In the genomic region with DNA sequence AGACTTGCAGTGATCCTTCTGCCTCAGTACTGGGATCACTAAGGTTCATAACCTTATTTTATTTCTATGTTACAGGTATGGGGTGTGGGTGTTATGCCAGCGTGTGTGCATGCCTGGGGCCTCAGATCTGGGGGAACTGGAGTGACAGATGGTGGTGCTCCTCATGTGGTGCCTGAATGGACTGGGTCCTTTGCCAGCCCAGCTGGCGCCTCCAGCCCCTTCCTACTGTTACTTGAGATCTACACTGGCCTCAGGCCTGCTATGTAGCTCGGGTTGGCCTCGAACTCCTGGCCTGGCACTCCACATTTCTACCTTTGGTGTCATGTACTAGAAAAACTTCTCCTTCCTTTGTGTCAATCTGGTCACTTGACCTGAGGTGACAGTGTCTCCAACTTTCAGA, we compare ENCODE assay signal across 23 mouse cellular contexts. TPM values are rescaled to one million over a fixed set of nuclear protein-coding genes. Genes with fewer than 3 reads are reported as not detected.
DNase-seq lines count a peak whose midpoint lies in the region; ATAC-seq lines count a peak whose summit lies in the region.
"Had no signal": no experiment of that assay in that cellular context is flagged by ENCODE, and none has a peak within 500 bp of the region (broad histone marks: within the 10 kb centered on the region; RNA-seq: fewer than 3 reads in every experiment).

No protein-coding gene starts in this region.

- DNase-seq in cerebellum, adult 9-11 months, result peak; percentile 66
- no peak for DNase-seq in cerebellum, adult 11-12 months
- peak; percentile 59 to 67 for DNase-seq in cerebellum, postnatal 25 days
- no peak for DNase-seq in cerebellum, postnatal 36 days
- peak; percentile 6 for DNase-seq in neural tube, embryonic 11.5 days (ENCODE audit: low spot score)
- DNase-seq: adrenal gland, adult 2 months; B cell, adult 2 months; gastrocnemius, postnatal 14 days; heart, adult 18-20 months; heart, postnatal 14 days; heart, postnatal 4 days; kidney, adult 11 months; kidney, adult 8-10 months had no signal

- no peak overlapping the region for H3K4me2 ChIP-seq in neural tube, embryonic 11.5 days (ENCODE audit: low read depth)
- H3K4me2 ChIP-seq in neural tube, embryonic 15.5 days, result no peak overlapping the region
- H3K4me2 ChIP-seq in kidney, embryonic 16.5 days (replicated peaks; ENCODE audit: low read depth, low read length), result no peak overlapping the region
- H3K4me2 ChIP-seq: forebrain, embryonic 13.5 days; heart, embryonic 13.5 days; hindbrain, embryonic 15.5 days; intestine, embryonic 15.5 days had no signal

- H3K4me3 ChIP-seq in neural tube, embryonic 11.5 days (ENCODE audit: low read depth, low read length), result no peak overlapping the region
- no peak overlapping the region for H3K4me3 ChIP-seq in neural tube, embryonic 15.5 days (replicated peaks)
- H3K4me3 ChIP-seq in kidney, embryonic 16.5 days (ENCODE audit: low read length), result no peak overlapping the region
- H3K4me3 ChIP-seq: forebrain, embryonic 10.5 days; forebrain, embryonic 13.5 days; heart, embryonic 10.5 days; heart, embryonic 13.5 days; hindbrain, embryonic 15.5 days; intestine, embryonic 15.5 days had no signal

- no peaks in the 10 kb centered on the region for H3K27me3 ChIP-seq in neural tube, embryonic 11.5 days (ENCODE audit: control insufficient read depth, insufficient read depth, low read length)
- peaks cover 20% of the 10 kb centered on the region for H3K27me3 ChIP-seq in neural tube, embryonic 15.5 days (replicated peaks)
- no peaks in the 10 kb centered on the region for H3K27me3 ChIP-seq in kidney, embryonic 16.5 days (ENCODE audit: insufficient read depth, low read length)
- H3K27me3 ChIP-seq: CH12.LX had no signal

- no peak overlapping the region for H3K9ac ChIP-seq in neural tube, embryonic 11.5 days (ENCODE audit: low read length)
- no peak overlapping the region for H3K9ac ChIP-seq in neural tube, embryonic 15.5 days (replicated peaks)
- H3K9ac ChIP-seq in kidney, embryonic 16.5 days (replicated peaks; ENCODE audit: low read length), result no peak overlapping the region
- H3K9ac ChIP-seq: forebrain, embryonic 13.5 days; heart, embryonic 13.5 days; hindbrain, embryonic 15.5 days; intestine, embryonic 15.5 days had no signal

- ATAC-seq in neural tube, embryonic 11.5 days (ENCODE audit: insufficient read depth, low FRiP score, low TSS enrichment), result no peak
- no peak for ATAC-seq in neural tube, embryonic 15.5 days (ENCODE audit: low FRiP score)
- ATAC-seq in kidney, embryonic 16.5 days (ENCODE audit: low FRiP score, low TSS enrichment), result no peak
- ATAC-seq: forebrain, embryonic 13.5 days; forebrain, embryonic 16.5 days; intestine, embryonic 15.5 days had no signal

- no peaks in the 10 kb centered on the region for H3K4me1 ChIP-seq in neural tube, embryonic 11.5 days (ENCODE audit: control insufficient read depth, insufficient read depth, low read length)
- peaks cover 5% of the 10 kb centered on the region; the same call in 1 of the 2 replicates for H3K4me1 ChIP-seq in neural tube, embryonic 15.5 days
- peaks cover 9% of the 10 kb centered on the region; the same call in 1 of the 2 replicates for H3K4me1 ChIP-seq in kidney, embryonic 16.5 days (ENCODE audit: insufficient read depth, low read length)
- H3K4me1 ChIP-seq: hindbrain, embryonic 15.5 days had no signal

- no peaks in the 10 kb centered on the region for H3K36me3 ChIP-seq in neural tube, embryonic 11.5 days (ENCODE audit: control insufficient read depth, insufficient read depth, low read length)
- H3K36me3 ChIP-seq in neural tube, embryonic 15.5 days, result no peaks in the 10 kb centered on the region
- no peaks in the 10 kb centered on the region for H3K36me3 ChIP-seq in kidney, embryonic 16.5 days (ENCODE audit: insufficient read depth, low read length)
- H3K36me3 ChIP-seq: forebrain, embryonic 10.5 days; heart, embryonic 10.5 days; heart, embryonic 13.5 days; hindbrain, embryonic 15.5 days; intestine, embryonic 15.5 days had no signal

- H3K9me3 ChIP-seq in neural tube, embryonic 11.5 days (ENCODE audit: control insufficient read depth, low read length), result no peaks in the 10 kb centered on the region
- no peaks in the 10 kb centered on the region for H3K9me3 ChIP-seq in neural tube, embryonic 15.5 days (replicated peaks)
- H3K9me3 ChIP-seq in kidney, embryonic 16.5 days (ENCODE audit: low read length), result no peaks in the 10 kb centered on the region
- H3K9me3 ChIP-seq: forebrain, embryonic 10.5 days; forebrain, embryonic 13.5 days; heart, embryonic 10.5 days; heart, embryonic 13.5 days; hindbrain, embryonic 15.5 days; intestine, embryonic 15.5 days had no signal

- WGBS in neural tube, embryonic 11.5 days, result 86% methylated on average over 4 of the region's 4 CpGs
- 79% methylated on average over 4 of the region's 4 CpGs for WGBS in neural tube, embryonic 15.5 days
- 83% methylated on average over 4 of the region's 4 CpGs for WGBS in kidney, embryonic 16.5 days

- H3K27ac ChIP-seq in neural tube, embryonic 11.5 days (ENCODE audit: low read depth, low read length), result no peak overlapping the region
- H3K27ac ChIP-seq in neural tube, embryonic 15.5 days (replicated peaks), result no peak overlapping the region
- no peak overlapping the region for H3K27ac ChIP-seq in kidney, embryonic 16.5 days (ENCODE audit: low read length)
- H3K27ac ChIP-seq: forebrain, embryonic 10.5 days; forebrain, embryonic 13.5 days; heart, embryonic 10.5 days; heart, embryonic 13.5 days; hindbrain, embryonic 15.5 days; intestine, embryonic 15.5 days had no signal

RNA-seq across cellular contexts. Expression of gene Slc5a5, which starts 8.4 kb away (rescaled TPM):
- polyA plus RNA-seq in neural tube, embryonic 11.5 days (2014; fragmentation: Nextera tagmentation; extraction: Ambion mirVana), result 0.87 and 1.1 TPM in 2 replicates
- polyA plus RNA-seq in neural tube, embryonic 15.5 days (2015; fragmentation: Nextera tagmentation; extraction: Ambion mirVana), result 3.0 and 3.3 TPM in 2 replicates
- polyA plus RNA-seq in kidney, embryonic 16.5 days (2015; fragmentation: Nextera tagmentation; extraction: Ambion mirVana), result 0.22 and 0.28 TPM in 2 replicates

RNA-seq across cellular contexts. Expression of gene Ccdc124, which starts 10.5 kb away (rescaled TPM):
- 152 and 155 TPM in 2 replicates for polyA plus RNA-seq in neural tube, embryonic 11.5 days (2014; fragmentation: Nextera tagmentation; extraction: Ambion mirVana)
- polyA plus RNA-seq in neural tube, embryonic 15.5 days (2015; fragmentation: Nextera tagmentation; extraction: Ambion mirVana), result 162 and 163 TPM in 2 replicates
- polyA plus RNA-seq in kidney, embryonic 16.5 days (2015; fragmentation: Nextera tagmentation; extraction: Ambion mirVana), result 114 and 119 TPM in 2 replicates

RNA-seq across cellular contexts. Expression of gene Rpl18a, which starts 13.0 kb away (rescaled TPM):
- 3,152 and 3,217 TPM in 2 replicates for polyA plus RNA-seq in neural tube, embryonic 11.5 days (2014; fragmentation: Nextera tagmentation; extraction: Ambion mirVana)
- polyA plus RNA-seq in neural tube, embryonic 15.5 days (2015; fragmentation: Nextera tagmentation; extraction: Ambion mirVana), result 2,109 and 2,618 TPM in 2 replicates
- polyA plus RNA-seq in kidney, embryonic 16.5 days (2015; fragmentation: Nextera tagmentation; extraction: Ambion mirVana), result 4,081 and 4,203 TPM in 2 replicates

RNA-seq across cellular contexts. Expression of gene Kcnn1, which starts 21.1 kb away (rescaled TPM):
- polyA plus RNA-seq in neural tube, embryonic 11.5 days (2014; fragmentation: Nextera tagmentation; extraction: Ambion mirVana), result 14.0 and 14.1 TPM in 2 replicates
- polyA plus RNA-seq in neural tube, embryonic 15.5 days (2015; fragmentation: Nextera tagmentation; extraction: Ambion mirVana), result 17.6 and 18.6 TPM in 2 replicates
- polyA plus RNA-seq in kidney, embryonic 16.5 days (2015; fragmentation: Nextera tagmentation; extraction: Ambion mirVana), result 2.9 and 4.9 TPM in 2 replicates

RNA-seq across cellular contexts. Expression of gene Map1s, which starts 21.5 kb away (rescaled TPM):
- 45.4 and 47.1 TPM in 2 replicates for polyA plus RNA-seq in neural tube, embryonic 11.5 days (2014; fragmentation: Nextera tagmentation; extraction: Ambion mirVana)
- polyA plus RNA-seq in neural tube, embryonic 15.5 days (2015; fragmentation: Nextera tagmentation; extraction: Ambion mirVana), result 59.5 and 64.6 TPM in 2 replicates
- 56.9 and 63.1 TPM in 2 replicates for polyA plus RNA-seq in kidney, embryonic 16.5 days (2015; fragmentation: Nextera tagmentation; extraction: Ambion mirVana)

Comparison
In these comparisons a context has a peak if more than half of its experiments do, and no peak if none do; other contexts are left out.
1. DNase-seq: peak in cerebellum, adult 9-11 months (single experiment), cerebellum, postnatal 25 days (2 of 2) and neural tube, embryonic 11.5 days (single experiment); none in cerebellum, adult 11-12 months (single experiment) and cerebellum, postnatal 36 days (0 of 2).